Comparison of ENCODE assay signal across 11 mouse cellular contexts in the genomic region with DNA sequence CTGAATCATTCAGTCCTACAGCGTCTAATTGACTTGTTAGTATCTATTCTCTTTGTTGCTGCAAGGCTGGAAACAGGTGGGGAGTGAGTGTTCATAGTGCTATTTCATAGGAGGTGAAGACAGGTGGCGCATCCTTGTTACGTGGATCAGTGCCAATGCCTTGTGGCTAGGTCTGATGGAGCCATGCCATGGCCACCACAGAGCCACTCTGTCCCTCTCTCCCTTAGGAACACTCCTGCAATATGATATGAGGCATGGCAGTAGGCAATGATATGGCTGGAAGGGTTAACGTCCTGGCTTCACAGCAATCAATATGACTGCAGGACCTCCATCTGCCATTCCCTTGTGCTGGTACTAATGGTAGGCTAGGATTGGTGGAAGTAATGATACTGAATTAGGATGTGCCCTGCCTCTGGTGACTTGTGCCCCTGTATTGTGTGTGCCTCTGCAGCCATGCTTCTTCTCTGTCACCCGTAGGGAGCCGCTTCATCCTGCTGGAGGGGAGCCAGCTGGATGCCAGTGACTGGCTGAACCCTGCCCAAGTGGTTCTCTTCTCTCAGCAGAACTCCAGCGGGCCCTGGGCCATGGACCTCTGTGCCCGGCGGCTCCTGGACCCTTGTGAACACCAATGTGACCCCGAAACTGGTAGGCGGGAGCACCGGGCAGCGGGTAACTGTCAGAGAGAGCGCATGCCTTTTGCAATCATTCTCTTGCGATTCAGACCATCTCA.
DNase-seq lines count a peak whose midpoint lies in the region; ATAC-seq lines count a peak whose summit lies in the region.
"Had no signal": no experiment of that assay in that cellular context is flagged by ENCODE, and none has a peak within 500 bp of the region (broad histone marks: within the 10 kb centered on the region; RNA-seq: fewer than 3 reads in every experiment).

No protein-coding gene starts in this region.

- H3K27me3 ChIP-seq in hindbrain, embryonic 15.5 days: no peaks in the 10 kb centered on the region
- no peaks in the 10 kb centered on the region for H3K27me3 ChIP-seq in hindbrain, embryonic 12.5 days
- H3K27me3 ChIP-seq: midbrain, embryonic 12.5 days had no signal

- H3K4me3 ChIP-seq in hindbrain, embryonic 15.5 days: no peak overlapping the region
- H3K4me3 ChIP-seq in hindbrain, embryonic 12.5 days: no peak overlapping the region
- H3K4me3 ChIP-seq: midbrain, embryonic 12.5 days had no signal

- no peaks in the 10 kb centered on the region for H3K9me3 ChIP-seq in hindbrain, embryonic 15.5 days
- no peaks in the 10 kb centered on the region for H3K9me3 ChIP-seq in hindbrain, embryonic 12.5 days (replicated peaks)
- H3K9me3 ChIP-seq: midbrain, embryonic 12.5 days had no signal

- DNase-seq in right cerebral cortex, postnatal 10 days (ENCODE audit: low spot score in 2 of 2): peak; percentile 58 to 69
- no peak for DNase-seq in right cerebral cortex, postnatal 25 days
- DNase-seq in cerebellum, adult 9-10 months: peak; percentile 93
- peak; percentile 46 to 58 for DNase-seq in layer of hippocampus, postnatal 14 days (ENCODE audit: low spot score in 2 of 2)
- DNase-seq in natural killer cell, adult 2 months (ENCODE audit: low spot score in 2 of 2): no peak
- DNase-seq: kidney, postnatal 25 days; lung, embryonic 14.5 days had no signal

- peaks cover 20% of the 10 kb centered on the region for H3K36me3 ChIP-seq in hindbrain, embryonic 15.5 days
- H3K36me3 ChIP-seq in hindbrain, embryonic 12.5 days: peaks cover 45% of the 10 kb centered on the region

- H3K4me2 ChIP-seq in hindbrain, embryonic 15.5 days: no peak overlapping the region
- no peak overlapping the region for H3K4me2 ChIP-seq in hindbrain, embryonic 12.5 days (replicated peaks)
- H3K4me2 ChIP-seq: lung, embryonic 14.5 days; midbrain, embryonic 12.5 days had no signal

- H3K9ac ChIP-seq in hindbrain, embryonic 15.5 days: no peak overlapping the region
- no peak overlapping the region for H3K9ac ChIP-seq in hindbrain, embryonic 12.5 days
- H3K9ac ChIP-seq: lung, embryonic 14.5 days; midbrain, embryonic 12.5 days had no signal

- peak; percentile 70; the same call in 1 of the 2 replicates for ATAC-seq in hindbrain, embryonic 15.5 days (ENCODE audit: low FRiP score, low read depth)
- no peak for ATAC-seq in hindbrain, embryonic 12.5 days (ENCODE audit: low FRiP score)
- ATAC-seq: forebrain, embryonic 14.5 days had no signal

- H3K4me1 ChIP-seq in hindbrain, embryonic 15.5 days (replicated peaks): no peaks in the 10 kb centered on the region
- H3K4me1 ChIP-seq in hindbrain, embryonic 12.5 days: no peaks in the 10 kb centered on the region
- H3K4me1 ChIP-seq: midbrain, embryonic 12.5 days had no signal

- no peak overlapping the region for H3K27ac ChIP-seq in hindbrain, embryonic 15.5 days (replicated peaks)
- no peak overlapping the region for H3K27ac ChIP-seq in hindbrain, embryonic 12.5 days
- H3K27ac ChIP-seq: midbrain, embryonic 12.5 days had no signal

- WGBS in hindbrain, embryonic 15.5 days: 82% methylated on average over 15 of the region's 15 CpGs
- WGBS in hindbrain, embryonic 12.5 days: 90% methylated on average over 15 of the region's 15 CpGs

Comparison
In these comparisons a context has a peak if more than half of its experiments do, and no peak if none do; other contexts are left out.
1. DNase-seq: peak in right cerebral cortex, postnatal 10 days (2 of 2), cerebellum, adult 9-10 months (single experiment) and layer of hippocampus, postnatal 14 days (2 of 2); none in right cerebral cortex, postnatal 25 days (single experiment) and natural killer cell, adult 2 months (0 of 2).